Mouse (Mus musculus): ENCODE data around the gene 2900026A02Rik.

DNA sequence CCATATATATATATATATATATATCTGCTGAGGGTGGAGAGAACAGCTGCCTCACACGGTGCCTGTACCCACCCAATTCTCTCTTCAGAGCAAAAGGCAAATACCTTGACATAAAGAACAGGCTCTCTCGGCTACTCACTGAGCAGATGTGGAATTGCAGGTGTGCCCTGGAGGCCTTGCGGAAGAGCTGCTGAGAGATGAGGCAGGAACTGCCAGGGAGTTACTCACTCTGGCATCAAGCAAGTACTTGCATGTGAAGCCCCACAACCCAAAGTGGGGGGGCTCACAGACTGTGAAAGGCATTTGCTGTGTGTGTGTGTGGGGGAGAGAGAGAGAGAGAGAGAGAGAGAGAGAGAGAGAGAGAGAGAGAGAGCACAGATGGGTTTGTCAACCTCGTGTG, 92.6 kb downstream of the 2900026A02Rik start:
- TF ChIP-seq POLR2A (IDR thresholded peaks at IDR 0.05; ENCODE audit: control insufficient read depth, low read depth, low read length) (no peak), CTCF (IDR thresholded peaks at IDR 0.05; ENCODE audit: control insufficient read depth, insufficient read depth, insufficient replicate concordance, low read depth, low read length) (no peak)

Data from testis, adult 2 months (tissue).